Mouse (Mus musculus) kidney, adult 18-20 months (tissue): Measurements from ENCODE around the gene Pip4k2b.
"Not testable (repeated sequence)": the region's sequence is repeated elsewhere in the genome, so short reads cannot be mapped to it uniquely, and the experiment has no call there.

Experiments used
- DNase-seq: peaks from one replicate; pipeline ENCODE4 v3.0.0; 2021

Pip4k2b gene

DNA sequence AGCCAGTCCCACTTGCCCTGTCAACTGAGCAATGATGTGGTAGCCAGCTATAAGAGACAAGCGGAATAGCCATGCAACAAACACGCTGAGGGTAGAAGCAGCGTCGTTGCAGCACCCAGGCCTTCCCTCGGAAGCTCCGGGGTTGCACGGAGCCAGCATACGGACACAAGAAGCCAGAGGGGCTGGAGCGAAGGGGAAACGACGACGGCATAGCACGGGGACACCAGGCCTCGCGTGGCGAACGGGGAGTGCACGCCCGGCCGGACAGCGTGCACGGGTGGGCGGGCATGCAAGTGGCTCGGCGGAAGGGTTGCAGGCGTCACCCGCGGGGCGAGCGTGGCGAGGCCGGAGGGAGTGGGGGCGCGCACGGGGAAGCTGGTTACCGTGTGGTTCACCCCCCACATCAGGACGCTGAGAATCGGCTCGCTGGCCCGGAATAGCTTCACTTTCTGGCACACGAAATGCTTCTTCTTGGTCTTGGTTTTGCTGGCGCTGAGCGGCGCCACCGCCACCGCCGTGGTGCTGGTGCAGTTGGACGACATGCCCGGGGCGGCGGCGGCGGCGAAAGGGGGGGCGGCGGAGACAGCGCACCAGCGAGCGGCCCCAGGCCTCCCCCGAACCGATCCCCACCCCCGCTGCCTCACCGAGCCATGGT is at the start of gene Pip4k2b:
Gene Pip4k2b, minus strand, starts transcription at position 642 of the 655 bp plus-strand sequence.
- no peak for DNase-seq

DNA sequence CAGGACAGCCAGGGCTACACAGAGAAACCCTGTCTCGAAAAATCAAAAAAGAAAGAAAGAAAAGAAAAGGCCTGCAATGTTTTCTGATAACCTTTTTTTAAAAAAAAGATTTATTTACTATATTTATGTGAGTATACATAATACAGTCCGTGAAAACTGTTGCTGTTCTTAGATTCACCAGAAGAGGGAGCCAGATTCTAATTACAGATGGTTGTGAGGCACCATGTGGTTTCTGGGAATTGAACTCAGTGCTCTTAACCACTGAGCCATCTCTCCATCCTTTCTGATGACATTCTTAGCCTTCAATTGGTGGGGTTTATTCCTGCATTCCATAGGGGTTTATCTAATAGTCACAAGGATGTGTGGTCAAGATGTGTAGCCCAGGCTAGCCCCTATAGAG is 48.7 kb upstream of the Pip4k2b start:
- no peak for DNase-seq

DNA sequence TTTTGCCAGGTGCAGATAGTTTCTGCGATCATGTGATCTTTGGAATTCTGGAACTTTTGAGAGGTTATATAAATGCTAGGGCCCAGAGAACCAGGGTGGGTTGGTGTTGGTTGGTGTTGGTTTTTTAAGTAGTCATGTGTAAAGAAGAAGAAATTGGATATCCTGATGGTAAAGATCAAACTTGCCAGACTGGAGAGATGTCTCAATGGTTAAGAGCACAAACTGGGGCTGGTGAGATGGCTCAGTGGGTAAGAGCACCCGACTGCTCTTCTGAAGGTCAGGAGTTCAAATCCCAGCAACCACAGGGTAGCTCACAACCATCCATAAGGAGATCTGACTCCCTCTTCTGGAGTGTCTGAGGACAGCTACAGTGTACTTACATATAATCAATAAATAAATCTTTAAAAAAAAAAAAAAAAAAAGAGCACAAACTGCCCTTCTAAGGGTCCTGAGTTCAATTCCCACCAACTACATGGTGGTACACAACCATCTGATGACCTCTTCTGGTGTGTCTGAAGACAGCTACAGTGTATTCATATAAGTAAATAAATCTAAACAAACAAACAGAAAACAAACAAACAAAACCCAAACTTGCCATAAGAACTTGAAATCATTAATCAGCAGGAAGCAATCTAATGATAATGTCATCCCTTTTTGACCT is 46.4 kb upstream of the Pip4k2b start:
- DNase-seq, result not testable (repeated sequence)

DNA sequence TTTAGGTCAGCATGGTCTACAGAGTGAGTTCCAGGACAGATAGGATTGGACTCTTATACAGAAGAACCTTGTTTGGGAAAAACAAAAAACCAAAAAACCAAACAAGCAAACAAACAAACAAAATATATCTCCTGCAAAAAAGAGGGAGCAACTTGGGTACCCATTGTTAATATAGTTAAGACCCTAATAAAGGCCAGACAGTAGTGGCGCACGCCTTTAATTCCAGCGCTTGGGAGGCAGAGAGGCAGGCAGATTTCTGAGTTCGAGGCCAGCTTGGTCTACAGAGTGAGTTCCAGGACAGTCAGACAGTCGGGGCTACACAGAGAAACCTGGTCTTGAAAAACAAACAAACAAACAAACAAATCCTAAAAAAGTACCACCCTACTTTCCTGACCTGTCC is 45.2 kb upstream of the Pip4k2b start:
- DNase-seq, result no peak

DNA sequence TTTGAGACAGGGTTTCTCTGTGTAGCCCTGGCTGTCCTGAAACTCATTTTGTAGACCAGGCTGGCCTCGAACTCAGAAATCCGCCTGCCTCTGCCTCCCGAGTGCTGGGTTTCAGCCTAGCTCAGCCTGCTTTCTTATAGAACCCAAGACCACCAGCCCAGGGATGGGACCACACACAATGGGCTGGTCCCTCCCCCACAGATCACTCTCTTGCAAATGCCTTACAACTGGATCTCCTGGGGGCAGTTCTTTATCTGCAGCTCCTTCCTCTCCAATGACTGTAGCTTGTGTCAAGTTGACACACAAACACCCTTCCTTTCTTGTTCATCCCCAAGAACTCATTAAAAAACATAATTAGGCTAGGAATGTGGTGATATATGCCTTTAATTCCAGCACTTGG is 43.5 kb upstream of the Pip4k2b start:
- DNase-seq, result no peak

DNA sequence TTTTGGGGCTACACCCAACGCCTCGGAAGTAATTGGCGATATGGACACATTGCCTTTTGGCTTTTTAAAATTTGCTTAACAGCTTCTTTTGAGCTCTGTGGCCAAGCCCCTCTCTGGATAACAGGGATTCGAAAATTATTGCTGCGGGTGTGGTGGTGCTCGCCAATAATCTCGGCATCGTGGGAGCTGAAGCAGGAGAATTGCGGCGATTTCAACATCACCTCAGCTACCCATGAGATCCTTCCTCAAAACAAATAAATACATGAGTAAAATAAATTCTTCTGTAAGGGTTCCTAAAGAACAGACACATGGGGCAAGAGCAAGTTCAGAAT is 38.0 kb upstream of the Pip4k2b start:
- no peak for DNase-seq

DNA sequence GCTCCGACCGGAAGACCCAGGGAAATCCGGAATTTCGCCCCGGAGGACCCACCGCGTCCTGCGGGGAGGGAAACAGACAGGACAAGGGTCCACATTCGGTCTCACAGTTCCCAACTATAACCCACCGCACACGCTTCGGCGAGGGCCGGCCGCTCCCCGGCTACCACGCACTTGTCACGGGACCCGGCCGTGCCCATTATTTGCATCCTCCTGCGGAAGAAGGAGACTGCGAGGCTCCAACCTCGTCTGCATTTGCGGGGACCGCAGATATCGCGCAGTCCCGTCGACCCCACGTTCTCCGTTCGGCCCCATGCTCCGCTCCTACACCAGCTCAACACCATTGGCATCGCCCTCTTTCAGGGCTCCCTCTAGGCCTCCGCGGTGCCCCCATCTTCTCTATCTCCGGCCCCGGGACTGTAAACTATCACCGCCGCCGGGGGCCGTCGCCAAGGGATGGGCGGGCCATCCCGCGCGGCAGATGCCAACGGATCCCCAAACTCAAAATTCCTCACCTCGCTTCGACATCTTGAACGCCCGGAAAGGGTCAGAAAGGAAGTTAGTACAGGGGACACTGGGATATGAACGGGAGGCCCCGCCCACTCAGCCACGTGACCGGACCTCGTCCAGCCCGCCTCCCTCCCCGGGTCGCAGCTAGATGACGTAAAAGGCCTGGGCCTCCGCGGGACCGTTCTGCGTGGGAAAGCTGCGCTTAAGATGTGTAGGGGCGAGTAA is 37.5 kb upstream of the Pip4k2b start, which contains the start of gene Rpl23:
Gene Rpl23, minus strand, starts transcription at position 606 of the 732 bp plus-strand sequence.
- DNase-seq, result peak; percentile 100

DNA sequence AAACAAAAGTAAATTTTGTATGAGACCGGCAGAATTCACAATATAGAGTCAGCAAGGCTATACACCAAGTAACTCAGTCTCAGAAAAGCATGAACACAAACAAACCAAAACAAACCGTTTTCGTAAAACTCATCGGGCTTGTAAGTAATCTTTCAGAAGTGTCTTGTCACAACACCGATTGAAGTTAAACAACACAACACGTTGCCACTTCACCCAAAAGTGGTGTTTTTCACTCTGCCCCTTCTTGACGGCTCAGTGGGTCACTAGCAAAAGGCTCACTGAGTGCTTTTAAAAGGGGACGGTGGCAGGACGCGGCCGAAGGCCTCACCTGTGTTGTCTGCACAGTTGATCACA is 37.0 kb upstream of the Pip4k2b start:
- DNase-seq, result no peak

DNA sequence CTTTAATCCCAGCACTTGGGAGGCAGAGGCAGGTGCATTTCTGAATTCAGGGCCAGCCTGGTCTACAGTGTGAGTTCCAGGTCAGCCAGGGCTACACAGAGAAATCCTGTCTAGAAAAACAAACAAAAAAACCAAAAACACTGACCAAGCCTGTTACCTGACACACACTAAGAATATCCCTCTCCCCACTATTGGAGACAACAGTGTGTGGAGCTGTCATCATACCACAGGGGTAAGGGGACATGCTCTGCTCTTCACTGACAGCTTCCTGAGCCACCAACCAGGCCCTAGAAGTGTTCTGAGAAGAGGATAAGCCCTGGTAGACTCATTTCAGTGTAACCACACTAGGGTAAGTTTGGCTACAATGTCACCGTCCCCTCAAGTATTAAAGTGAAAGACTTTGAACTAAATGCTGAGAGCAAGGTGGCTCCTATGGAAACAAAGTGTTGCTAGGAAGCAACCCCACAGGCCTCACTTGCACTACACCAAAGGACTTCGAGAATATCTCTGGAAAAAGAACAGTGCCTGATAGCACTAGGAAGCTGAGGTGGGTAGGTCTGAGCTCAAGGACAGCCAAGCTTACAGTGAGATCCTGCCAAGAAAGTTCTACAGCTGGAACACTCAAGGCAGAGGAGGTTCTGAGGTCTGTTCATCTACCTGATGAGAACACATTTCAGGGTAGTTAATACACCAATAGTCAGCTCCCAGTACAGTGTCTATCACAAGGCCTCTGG is 35.6 kb upstream of the Pip4k2b start:
- no peak for DNase-seq

DNA sequence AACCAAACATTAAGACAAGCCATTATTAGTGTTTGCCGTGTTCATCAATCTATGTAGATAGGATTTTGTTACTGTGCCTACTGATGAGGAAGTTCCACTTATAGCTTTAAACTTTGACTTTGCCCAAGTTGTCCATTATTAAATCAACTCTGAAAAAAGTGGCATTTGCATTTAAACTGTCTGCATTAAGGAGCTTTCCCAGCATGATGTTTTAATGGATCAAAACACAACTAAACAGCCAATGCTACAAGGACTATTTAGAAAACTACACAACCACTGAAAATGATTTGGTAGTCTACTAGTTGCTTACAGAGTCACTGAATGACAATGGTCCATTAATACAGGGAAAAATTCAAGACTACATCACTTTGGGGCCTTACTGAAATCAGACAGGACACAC is 34.4 kb upstream of the Pip4k2b start:
- DNase-seq, result no peak

DNA sequence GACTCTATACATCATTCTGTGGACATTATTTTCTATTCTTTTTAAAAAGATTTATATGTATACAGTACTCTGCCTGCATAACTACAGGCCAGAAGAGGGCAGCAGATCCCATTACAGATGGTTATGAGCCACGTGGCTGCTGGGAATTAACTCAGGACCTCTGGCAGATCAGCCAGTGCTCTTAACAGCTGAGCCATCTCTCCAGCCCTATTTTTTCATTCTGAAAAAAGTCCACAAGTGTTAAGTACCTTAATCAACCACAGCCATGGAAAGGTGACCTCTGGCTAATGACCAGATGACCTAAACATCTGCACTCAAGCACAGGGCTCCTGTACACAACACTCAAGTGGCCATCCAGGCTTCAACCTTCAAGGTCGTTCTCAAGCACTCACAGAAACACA is 32.6 kb upstream of the Pip4k2b start:
- DNase-seq, result no peak

DNA sequence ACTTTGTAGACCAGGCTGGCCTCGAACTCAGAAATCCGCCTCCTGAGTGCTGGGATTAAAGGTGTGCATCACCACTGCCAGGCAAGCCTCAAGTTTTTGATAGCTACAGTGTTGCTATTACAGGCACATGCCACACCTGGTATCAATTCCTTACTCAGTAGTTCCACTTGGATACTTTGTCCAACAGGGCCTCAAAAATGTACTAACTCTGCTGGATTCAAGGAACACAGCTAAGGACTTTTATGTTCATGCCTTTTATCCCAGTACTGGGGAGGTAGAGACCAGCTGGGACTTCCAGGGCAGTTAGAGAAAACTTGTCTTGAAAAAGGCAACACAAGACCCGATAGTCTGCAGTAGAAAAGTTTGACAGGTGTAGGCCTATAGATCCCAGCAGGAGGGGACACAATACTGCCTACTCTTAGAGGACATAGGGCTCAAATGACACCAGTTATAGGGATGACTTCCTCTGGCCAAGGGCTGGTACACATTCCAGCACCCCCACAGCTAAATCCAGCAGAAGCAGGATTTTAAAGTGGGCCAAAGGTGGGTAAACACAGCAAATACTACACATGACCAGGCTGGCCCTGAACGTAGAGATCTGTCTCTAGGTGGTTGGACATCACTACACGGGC is 32.1 kb upstream of the Pip4k2b start:
- DNase-seq, result no peak

DNA sequence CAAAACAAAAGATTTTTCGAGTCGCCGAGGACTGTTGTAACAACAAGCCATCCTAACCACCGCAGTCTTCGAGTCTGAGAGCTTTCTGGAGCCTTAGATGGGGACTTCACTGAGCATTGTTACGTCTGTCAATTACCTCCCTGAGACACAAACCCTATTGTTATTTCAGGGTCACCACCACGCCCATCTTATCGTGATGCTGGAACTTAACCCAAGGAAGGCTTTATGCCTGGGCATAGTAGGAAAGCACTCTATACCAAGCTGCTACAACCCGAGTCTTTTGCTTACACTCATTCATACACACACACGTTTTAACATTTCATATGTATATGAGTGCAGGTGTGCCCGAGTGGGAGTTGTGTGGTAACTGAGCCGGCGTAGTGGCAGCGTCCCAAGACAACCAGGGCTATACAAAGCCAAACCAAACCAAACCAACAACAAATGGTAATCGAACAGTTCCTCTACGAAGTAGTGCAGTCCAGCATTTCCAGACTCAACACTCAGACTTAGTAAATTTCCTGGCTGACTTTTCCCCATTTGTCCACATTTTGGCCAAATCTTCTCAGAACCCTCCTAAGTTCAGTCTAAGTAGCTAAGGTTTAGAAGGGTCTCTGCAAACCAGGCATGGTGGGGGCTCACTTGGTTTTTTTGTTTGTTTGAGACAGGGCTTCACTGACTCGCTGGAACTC is 31.4 kb upstream of the Pip4k2b start, which contains the start of gene 1700001P01Rik:
Gene 1700001P01Rik, minus strand, starts transcription at position 111 of the 689 bp plus-strand sequence.
- no peak for DNase-seq

DNA sequence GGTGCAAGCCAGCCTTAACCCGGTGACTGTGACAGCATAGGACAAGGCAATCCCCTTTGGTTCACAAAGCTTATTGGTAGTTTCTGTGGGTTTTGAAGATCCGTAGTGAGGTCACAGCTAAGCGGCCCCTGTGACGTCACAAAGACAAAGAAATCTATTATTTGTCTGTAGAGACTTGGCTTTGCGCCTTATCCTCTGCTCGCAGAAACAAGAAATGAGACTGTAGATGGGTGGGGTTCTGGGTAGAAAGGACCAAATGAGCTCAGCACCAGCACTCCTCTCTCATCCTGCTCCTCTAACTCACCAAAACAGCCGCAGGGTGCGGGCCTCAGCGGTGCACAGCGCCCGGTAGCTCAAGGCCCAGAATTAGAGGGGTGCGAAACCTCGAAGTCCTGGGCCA is 30.7 kb upstream of the Pip4k2b start:
- DNase-seq, result no peak

DNA sequence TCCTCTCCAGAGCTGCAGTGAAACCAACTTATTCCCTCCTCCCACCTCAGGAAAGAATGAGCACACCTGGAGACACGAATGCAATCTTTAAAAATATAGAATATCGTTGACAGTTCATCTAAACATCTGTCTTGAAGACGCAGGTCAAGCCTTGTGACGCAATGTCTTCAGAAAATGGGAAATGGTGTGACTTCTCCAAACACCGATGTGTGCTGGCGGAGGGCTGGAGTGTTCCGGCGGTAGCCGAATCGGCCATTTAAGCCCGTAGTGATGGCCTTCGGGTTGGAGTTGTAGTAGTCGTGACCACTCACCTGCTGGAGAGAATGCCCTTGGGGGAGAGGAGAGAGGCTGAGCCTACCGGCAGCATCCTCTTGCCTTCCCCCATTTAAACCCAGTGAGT is 26.9 kb upstream of the Pip4k2b start:
- no peak for DNase-seq

DNA sequence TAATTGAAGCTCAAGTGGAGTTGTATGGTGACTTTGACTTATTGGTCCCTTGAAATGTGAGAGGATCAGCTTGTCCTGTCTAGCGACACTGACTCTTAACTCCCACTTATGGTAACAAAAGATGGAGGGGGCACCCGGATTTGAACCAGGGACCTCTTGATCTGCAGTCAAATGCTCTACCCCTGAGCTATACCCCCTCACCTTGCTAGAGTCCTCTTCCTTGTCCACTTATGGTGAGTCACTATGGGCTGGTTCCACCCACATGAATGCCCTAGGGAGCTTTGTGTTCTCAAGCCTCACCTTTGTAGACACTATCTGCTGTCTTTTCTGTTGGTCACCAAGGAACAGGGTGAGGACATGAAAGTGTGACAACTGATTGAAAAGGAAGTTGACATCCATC is 25.2 kb upstream of the Pip4k2b start:
- no peak for DNase-seq

DNA sequence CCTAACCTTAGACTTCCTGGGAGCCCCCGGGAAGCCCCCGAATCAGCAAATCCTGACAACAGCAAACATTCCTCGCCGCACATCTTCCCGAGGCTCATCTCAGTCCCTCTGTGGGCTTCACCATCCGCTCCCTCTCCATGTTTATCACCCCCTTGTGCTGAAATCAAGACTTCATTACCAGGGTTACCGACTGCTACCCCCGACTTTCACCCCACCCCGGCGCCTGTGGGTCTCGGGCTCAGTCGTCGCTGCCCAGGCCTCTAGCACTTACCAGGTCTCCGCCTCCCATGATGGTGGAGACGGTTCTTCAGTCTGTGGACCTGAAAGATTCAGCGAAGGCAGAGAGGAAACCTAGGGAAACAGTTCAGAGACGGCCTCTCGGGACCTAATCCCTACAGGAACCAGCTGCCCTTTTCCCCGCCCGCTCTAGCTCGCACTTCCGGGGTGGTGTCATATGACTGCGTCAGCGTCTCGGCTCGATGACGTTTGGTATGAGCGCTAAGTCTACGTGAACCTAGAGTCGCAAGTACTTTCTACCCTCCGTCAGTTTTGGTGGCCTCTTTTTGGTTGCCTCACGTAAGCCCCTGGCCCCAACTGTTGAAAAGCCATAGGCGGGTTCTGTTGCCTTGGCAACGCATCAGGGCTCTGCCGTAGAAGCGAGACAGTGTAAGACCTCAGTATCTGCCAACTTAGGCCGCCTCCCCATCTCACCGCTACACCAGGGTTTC is 21.8 kb upstream of the Pip4k2b start, which contains the start of gene Cwc25:
Gene Cwc25, minus strand, starts transcription at position 403 of the 728 bp plus-strand sequence.
- peak; percentile 96 for DNase-seq

DNA sequence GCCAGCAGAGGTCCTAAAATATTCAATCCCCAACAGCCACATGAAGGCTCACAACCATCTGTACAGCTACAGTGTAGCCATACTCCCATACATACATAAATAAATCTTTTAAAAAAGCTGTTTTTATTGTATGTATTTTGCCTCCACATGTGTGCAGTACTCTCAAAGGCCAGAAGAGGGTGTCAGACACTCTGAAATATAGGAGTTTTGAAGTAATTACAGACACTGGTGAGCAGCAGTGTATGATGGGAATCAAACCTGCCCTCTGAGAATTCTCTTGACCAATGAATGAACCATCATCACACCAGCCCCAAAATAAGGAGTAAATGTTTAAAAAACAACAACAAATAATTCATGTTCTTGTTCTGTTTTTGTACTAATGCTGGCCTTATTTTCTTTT is 17.1 kb upstream of the Pip4k2b start:
- no peak for DNase-seq

DNA sequence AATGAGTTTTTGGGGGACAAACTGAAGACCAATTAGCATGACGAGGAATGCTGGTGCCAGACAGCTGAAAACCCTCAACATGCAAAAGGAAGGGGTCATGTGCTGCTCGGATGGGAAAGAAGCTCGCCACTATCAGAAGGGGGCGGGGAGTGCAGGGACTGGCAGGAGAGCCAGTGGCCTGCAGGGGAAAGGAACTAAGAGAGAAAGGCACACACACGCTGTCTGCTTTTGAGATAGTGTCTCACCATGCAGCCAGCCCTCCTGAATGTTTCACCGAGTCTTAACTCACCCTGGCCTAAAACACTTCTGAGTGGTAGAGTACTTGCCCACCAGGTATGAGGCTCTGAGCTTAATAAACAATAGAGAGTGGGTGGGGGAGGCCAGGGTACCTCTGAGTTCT is 14.4 kb upstream of the Pip4k2b start:
- DNase-seq, result no peak

DNA sequence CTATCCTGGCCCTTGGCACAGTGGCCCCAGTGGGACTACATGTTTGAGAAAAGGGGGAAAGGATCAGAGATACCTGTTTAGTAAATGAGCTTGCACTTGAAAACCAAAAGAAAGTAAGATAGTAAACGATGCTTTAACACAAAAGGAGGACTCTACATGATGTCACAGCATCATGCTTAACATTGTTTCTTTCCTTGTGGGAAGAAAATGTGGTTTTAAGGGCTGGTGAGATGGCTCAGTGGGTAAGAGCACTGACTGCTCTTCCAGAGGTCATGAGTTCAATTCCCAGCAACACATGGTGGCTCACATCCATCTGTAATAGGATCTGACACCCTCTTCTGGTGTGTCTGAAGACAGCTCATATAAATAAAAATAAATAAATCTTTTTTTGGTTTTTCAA is 13.6 kb upstream of the Pip4k2b start:
- no peak for DNase-seq

DNA sequence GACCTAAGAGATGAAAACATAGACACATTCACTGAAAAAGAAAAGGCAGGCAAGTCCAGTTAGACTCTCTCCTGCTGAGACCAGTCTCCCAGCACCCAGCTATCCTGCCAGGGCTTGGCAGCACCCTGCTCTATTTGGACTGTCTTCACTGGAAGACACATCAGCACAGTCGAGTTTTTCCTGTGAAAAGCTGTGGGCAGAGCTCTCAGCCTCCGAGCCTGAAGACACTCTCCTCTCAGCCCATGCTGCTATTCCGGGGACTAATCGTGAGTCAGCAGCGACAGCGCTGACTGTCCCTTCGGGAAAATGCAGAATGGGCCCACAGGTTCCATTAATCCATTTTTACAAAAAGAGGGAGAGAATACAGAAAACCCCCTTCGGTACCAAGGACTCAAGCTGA is 8.8 kb upstream of the Pip4k2b start:
- DNase-seq, result no peak

DNA sequence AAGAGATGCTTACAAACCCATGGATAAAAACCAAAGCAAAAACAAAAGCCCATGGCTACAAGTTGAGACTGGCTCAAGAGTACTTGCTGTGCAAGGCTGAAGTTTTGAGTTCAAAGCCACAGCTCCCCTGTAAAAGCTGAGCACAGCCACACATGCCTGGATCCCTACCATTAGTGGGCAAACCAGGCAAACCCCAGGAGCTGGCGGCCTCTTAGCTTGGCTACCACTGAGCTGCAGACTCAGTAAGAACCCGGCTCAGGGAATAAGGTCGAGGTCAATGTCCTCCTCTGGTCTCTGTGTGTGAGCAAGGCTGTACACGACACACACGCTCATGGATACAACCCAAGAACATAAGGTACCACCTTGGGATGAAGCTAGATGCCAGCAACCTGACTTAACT is 4.0 kb upstream of the Pip4k2b start:
- DNase-seq, result no peak
